Mouse (Mus musculus) neural tube, embryonic 11.5 days (tissue): ENCODE results near the gene Pck2. TPM values are rescaled to one million over a fixed set of nuclear protein-coding genes. Genes with fewer than 3 reads are reported as not detected.
A peak's percentile ranks its signal among the peaks of the same experiment; 100 is the strongest.

Source experiments
- ATAC-seq: fragments of 200-750 bp; cut with Nextera tagmentation; 2 replicates; pipeline ENCODE4 v1.8.0; 2017; ENCODE audit warnings: moderate number of reproducible peaks, mild to moderate bottlenecking, moderate TSS enrichment, moderate library complexity; ENCODE audit not compliant: insufficient read depth, low FRiP score, low TSS enrichment
- DNase-seq: peaks from one replicate; pipeline ENCODE4 v3.0.0-alpha.2; 2015; ENCODE audit warnings: low spot score
- H3K27ac ChIP-seq: fragments of 300-500 bp; sonication (generic); 2 replicates; pipeline ENCODE4 v1.5.1; 2014; ENCODE audit warnings: low read depth, mild to moderate bottlenecking, low read length
- H3K27me3 ChIP-seq: fragments of 300-500 bp; sonication (generic); 2 replicates; pipeline ENCODE4 v1.6.1; 2014; ENCODE audit warnings: mild to moderate bottlenecking, low read length, mixed read lengths; ENCODE audit not compliant: control insufficient read depth, insufficient read depth
- H3K36me3 ChIP-seq: fragments of 300-500 bp; sonication (generic); 2 replicates; pipeline ENCODE4 v1.6.1; 2014; ENCODE audit warnings: mild to moderate bottlenecking, low read length, moderate library complexity, mixed read lengths; ENCODE audit not compliant: control insufficient read depth, insufficient read depth
- H3K4me1 ChIP-seq: fragments of 300-500 bp; sonication (generic); 2 replicates; pipeline ENCODE4 v1.6.1; 2014; ENCODE audit warnings: low read length, mixed read lengths; ENCODE audit not compliant: control insufficient read depth, insufficient read depth
- H3K4me2 ChIP-seq: fragments of 300-500 bp; sonication (generic); 2 replicates; pipeline ENCODE4 v1.6.1; 2014; ENCODE audit warnings: low read depth, mild to moderate bottlenecking, moderate library complexity
- H3K4me3 ChIP-seq: fragments of 300-500 bp; sonication (generic); 2 replicates; pipeline ENCODE4 v1.5.1; 2014; ENCODE audit warnings: low read depth, low read length
- H3K9ac ChIP-seq: fragments of 300-500 bp; sonication (generic); 2 replicates; pipeline ENCODE4 v1.6.1; 2014; ENCODE audit warnings: mild to moderate bottlenecking, low read length
- H3K9me3 ChIP-seq: fragments of 300-500 bp; sonication (generic); 2 replicates; pipeline ENCODE4 v1.6.1; 2016; ENCODE audit warnings: low read length; ENCODE audit not compliant: control insufficient read depth
- WGBS: fragments of 180-500 bp; shearing (Covaris S2); extraction: QIAGEN DNeasy Blood & Tissue Kit; methylation state at CpG from one replicate; pipeline ENCODE4 v1.1.7; 2014; 5-methylcytosine and 5-hydroxymethylcytosine counted together
- polyA plus RNA-seq: library from polyadenylated mRNA; unstranded; fragments of >200 nt; fragmentation: Nextera tagmentation; extraction: Ambion mirVana; gene quantifications from 2 replicates; pipeline ENCODE4 v1.2.1, GENCODE M21; 2014

Gene Pck2
- polyA plus RNA-seq, 1 experiment from 2014 or later, result 14.5 TPM

- H3K27ac ChIP-seq, result 0 out of 2 replicates have a peak overlapping the region, but pooled peaks have one; percentile 39
- ATAC-seq (peak; percentile 82), DNase-seq (peak; percentile 60)
- H3K9me3 ChIP-seq, result no peaks in the 10 kb centered on the region
- no peaks in the 10 kb centered on the region for H3K36me3 ChIP-seq
- peaks cover 4% of the 10 kb centered on the region; the same call in 1 of the 2 replicates for H3K27me3 ChIP-seq
- peak overlapping the region; percentile 48 for H3K4me3 ChIP-seq
- peak overlapping the region; percentile 16 for H3K9ac ChIP-seq
- WGBS, result under 1% methylated on average over 61 of the region's 61 CpGs
- H3K4me1 ChIP-seq, result peaks cover 18% of the 10 kb centered on the region
- H3K4me2 ChIP-seq, result peak overlapping the region; percentile 88
Measured at GRCm38 (mm10) chr14:55520451-55521361, 19.4 kb upstream of the Pck2 start.

DNA sequence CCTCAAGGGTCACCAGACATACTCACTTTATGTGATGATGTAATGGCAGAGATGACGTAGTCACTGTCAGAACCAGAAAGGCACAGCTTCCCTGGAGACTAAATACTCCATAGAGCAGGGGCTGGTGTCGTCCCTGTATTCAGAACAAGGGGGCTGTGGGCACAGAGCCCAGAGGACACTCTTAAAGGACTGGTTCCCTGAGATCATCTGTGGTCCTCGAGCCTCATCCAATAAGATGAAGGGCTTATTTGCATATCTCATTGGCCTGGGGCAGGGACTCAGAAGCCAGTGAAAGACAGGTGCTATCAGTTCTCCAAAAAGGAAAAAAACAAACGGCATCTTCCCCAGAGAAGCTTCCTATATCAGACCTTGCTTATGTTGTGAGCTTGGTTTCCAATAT, 16.0 kb upstream of the Pck2 start:
- Histone ChIP-seq H3K27me3 (peaks cover 4% of the 10 kb centered on the region; the same call in 1 of the 2 replicates), H3K4me2 (no peak overlapping the region), H3K27ac (no peak overlapping the region), H3K4me3 (no peak overlapping the region), H3K9ac (no peak overlapping the region), H3K4me1 (peaks cover 17% of the 10 kb centered on the region), H3K9me3 (no peaks in the 10 kb centered on the region), H3K36me3 (no peaks in the 10 kb centered on the region)
- no peak for ATAC-seq
- no peak for DNase-seq
- WGBS, result 53% methylated on average over 4 of the region's 4 CpGs

GRCm38 (mm10) chr14:55524785-55525184, 15.3 kb upstream of the Pck2 start, which contains the start of gene Nrl:
TSS of gene Nrl (minus strand) at chr14:55524981.
- no peak for ATAC-seq
- 36% methylated on average over 8 of the region's 8 CpGs for WGBS

GRCm38 (mm10) chr14:55526674-55527073, 13.4 kb upstream of the Pck2 start:
- Histone ChIP-seq H3K9ac (no peak overlapping the region), H3K36me3 (no peaks in the 10 kb centered on the region), H3K4me2 (no peak overlapping the region), H3K4me3 (no peak overlapping the region), H3K27ac (no peak overlapping the region), H3K4me1 (no peaks in the 10 kb centered on the region), H3K27me3 (peaks cover 4% of the 10 kb centered on the region; the same call in 1 of the 2 replicates), H3K9me3 (no peaks in the 10 kb centered on the region)
- 83% methylated on average over 2 of the region's 2 CpGs for WGBS
- no peak for ATAC-seq
- DNase-seq, result no peak

More at GRCm38 (mm10) chr14:55524785-55525184, 15.3 kb upstream of the Pck2 start, which contains the start of gene Nrl:
- Histone ChIP-seq H3K4me3 (no peak within 1 kb of the TSS), H3K9ac (no peak within 1 kb of the TSS), H3K27me3 (peaks cover 4% of the 10 kb centered on the region; the same call in 1 of the 2 replicates), H3K4me1 (peaks cover 9% of the 10 kb centered on the region; the same call in 1 of the 2 replicates), H3K27ac (no peak within 1 kb of the TSS), H3K9me3 (no peaks in the 10 kb centered on the region), H3K4me2 (no peak within 1 kb of the TSS), H3K36me3 (no peaks in the 10 kb centered on the region)
- no peak for DNase-seq

DNA sequence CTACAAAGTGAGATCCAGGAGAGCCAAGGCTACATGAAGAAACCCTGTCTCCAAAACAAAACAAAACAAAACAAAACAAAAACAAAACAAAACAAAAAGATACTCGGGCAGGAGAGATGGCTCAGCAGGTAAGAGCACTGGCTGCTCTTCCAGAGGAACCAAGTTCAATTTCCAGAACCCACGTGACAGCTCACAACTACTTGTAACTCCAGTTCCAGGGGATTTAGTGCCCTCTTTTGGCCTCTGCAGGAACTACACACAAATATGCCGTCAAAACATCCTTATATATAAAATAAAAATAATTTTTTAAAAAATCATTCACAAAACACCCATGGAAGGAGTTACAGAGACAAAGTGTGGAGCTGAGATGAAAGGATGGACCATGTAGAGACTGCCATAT, 12.1 kb upstream of the Pck2 start:
- DNase-seq, result no peak
- Histone ChIP-seq H3K4me2 (no peak overlapping the region), H3K4me1 (no peaks in the 10 kb centered on the region), H3K9ac (no peak overlapping the region), H3K36me3 (no peaks in the 10 kb centered on the region), H3K4me3 (no peak overlapping the region), H3K9me3 (no peaks in the 10 kb centered on the region), H3K27ac (no peak overlapping the region), H3K27me3 (no peaks in the 10 kb centered on the region)
- no peak for ATAC-seq
- WGBS, result 18% methylated on average over 3 of the region's 3 CpGs

DNA sequence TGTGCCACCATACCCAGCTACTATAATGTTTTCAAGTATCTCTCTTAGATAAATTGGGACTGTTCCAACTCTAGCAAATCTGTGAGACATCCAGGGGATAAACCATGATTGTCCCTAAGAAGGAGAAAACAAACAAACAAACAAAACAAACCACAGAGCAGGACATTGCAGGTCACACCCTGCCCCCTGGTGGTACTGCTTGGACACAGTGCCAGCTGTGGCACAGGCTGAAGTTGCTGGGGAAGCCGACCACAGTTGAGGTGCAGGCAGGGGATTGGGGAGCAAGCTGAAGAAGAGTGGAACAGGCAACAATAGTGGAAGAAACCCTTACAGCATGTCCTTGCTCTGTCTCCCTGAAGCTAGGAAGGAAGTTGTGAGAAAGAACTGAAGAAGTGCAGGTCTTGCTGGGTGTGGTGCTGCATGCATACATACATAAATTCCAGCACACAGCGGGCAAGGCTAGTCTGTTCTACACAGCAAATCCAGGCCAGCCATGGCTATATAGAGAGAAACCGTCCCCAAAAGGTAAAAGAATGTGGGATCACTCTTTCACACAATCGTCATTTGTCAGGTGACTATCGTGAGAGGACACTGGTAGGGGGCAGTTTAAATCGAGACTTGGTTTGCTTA, 3.8 kb upstream of the Pck2 start:
- H3K9me3 ChIP-seq, result no peaks in the 10 kb centered on the region
- H3K36me3 ChIP-seq, result no peaks in the 10 kb centered on the region
- no peaks in the 10 kb centered on the region for H3K27me3 ChIP-seq
- ATAC-seq (no peak), DNase-seq (peak; percentile 42)
- no peak overlapping the region for H3K4me2 ChIP-seq
- WGBS, result 51% methylated on average over 6 of the region's 6 CpGs
- H3K27ac ChIP-seq, result no peak overlapping the region
- no peak overlapping the region for H3K4me3 ChIP-seq
- H3K4me1 ChIP-seq, result 0 out of 2 replicates have a peak, but pooled peaks cover 5% of the 10 kb centered on the region
- no peak overlapping the region for H3K9ac ChIP-seq

GRCm38 (mm10) chr14:55540787-55541321, 788 bp downstream of the Pck2 start:
- H3K27me3 ChIP-seq, result no peaks in the 10 kb centered on the region
- H3K4me3 ChIP-seq, result peak overlapping the region; percentile 55
- peak overlapping the region; percentile 81 for H3K4me2 ChIP-seq
- DNase-seq (peak; percentile 75), ATAC-seq (peak; percentile 55; the same call in 1 of the 2 replicates)
- H3K9me3 ChIP-seq, result no peaks in the 10 kb centered on the region
- 0 out of 2 replicates have a peak, but pooled peaks cover 6% of the 10 kb centered on the region for H3K4me1 ChIP-seq
- 9% methylated on average over 10 of the region's 10 CpGs for WGBS
- no peak overlapping the region for H3K27ac ChIP-seq
- peak overlapping the region; percentile 77 for H3K9ac ChIP-seq
- H3K36me3 ChIP-seq, result no peaks in the 10 kb centered on the region

DNA sequence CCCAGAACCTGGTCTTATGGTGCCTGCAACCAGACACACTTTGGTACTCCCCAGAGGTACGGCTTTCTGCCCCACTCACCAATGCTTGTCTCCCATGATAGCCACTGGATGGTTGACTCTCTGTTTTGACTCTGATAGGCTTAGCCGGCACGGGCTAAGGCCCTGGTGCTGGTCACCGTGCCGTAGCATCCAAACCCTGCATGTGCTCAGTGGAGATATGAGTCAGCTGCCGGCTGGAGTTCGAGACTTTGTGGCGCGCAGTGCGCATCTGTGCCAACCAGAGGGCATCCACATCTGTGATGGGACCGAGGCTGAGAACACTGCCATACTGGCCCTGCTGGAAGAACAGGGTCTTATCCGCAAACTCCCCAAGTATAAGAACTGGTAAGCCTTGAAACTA, 2.2 kb downstream of the Pck2 start:
- H3K9ac ChIP-seq, result no peak overlapping the region
- 0 out of 2 replicates have a peak, but pooled peaks cover 6% of the 10 kb centered on the region for H3K4me1 ChIP-seq
- WGBS, result 97% methylated on average over 12 of the region's 12 CpGs
- ATAC-seq (no peak), DNase-seq (no peak)
- no peaks in the 10 kb centered on the region for H3K9me3 ChIP-seq
- no peak overlapping the region for H3K4me3 ChIP-seq
- no peak overlapping the region for H3K27ac ChIP-seq
- no peaks in the 10 kb centered on the region for H3K27me3 ChIP-seq
- no peaks in the 10 kb centered on the region for H3K36me3 ChIP-seq
- no peak overlapping the region for H3K4me2 ChIP-seq
